Mouse (Mus musculus) brain, embryonic 18.5 days (tissue): ENCODE data around the gene Glrx5.

Source experiments
- DNase-seq: peaks from one replicate; pipeline ENCODE4 v3.0.0-alpha.2; 2012; ENCODE audit warnings: low read depth, low spot score

Glrx5 gene

GRCm38 (mm10) chr12:105068911-105069310, 36.4 kb downstream of the Glrx5 start:
- no peak for DNase-seq

- no peak for DNase-seq
Observed at GRCm38 (mm10) chr12:105073708-105074107, 41.2 kb downstream of the Glrx5 start.

DNA sequence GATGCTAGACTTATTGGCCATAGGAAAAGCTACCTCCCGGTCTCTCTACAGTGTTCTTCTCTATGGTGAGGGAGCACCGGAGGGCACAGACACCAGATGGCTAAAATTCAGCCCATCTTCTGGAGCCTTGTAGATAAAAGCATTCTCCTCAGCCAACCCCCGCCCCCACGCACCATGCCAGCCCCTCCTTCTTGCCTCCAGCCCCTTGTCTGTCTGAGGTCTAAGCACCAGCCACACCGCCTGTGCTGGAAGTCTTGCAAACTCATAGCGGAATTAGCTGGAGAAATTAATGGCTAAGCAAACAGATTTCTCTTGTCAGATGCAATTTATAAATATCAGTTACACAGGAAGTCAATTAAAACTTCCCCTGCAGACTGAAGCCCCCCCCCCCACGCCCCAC, 43.0 kb downstream of the Glrx5 start:
- DNase-seq: no peak

DNA sequence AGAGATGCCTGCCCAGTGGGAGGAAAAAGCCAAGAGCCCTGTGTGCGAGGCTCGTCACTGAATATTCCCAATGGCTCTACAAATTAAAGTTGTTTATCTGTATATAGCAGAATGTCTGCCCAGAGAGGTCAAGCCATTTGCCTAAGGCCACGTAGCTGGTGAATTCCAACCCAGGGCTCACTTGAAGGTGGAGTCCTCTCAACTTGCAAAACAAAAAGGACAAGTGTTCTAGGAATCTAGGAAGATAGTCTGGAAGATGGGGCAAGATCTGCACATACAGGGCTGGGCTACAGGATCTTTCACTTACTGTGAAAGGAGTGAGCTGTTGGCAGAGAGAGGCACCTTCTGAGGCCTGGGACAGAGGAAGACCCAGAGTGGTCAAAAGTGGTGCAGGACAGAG, 44.0 kb downstream of the Glrx5 start:
- no peak for DNase-seq

DNA sequence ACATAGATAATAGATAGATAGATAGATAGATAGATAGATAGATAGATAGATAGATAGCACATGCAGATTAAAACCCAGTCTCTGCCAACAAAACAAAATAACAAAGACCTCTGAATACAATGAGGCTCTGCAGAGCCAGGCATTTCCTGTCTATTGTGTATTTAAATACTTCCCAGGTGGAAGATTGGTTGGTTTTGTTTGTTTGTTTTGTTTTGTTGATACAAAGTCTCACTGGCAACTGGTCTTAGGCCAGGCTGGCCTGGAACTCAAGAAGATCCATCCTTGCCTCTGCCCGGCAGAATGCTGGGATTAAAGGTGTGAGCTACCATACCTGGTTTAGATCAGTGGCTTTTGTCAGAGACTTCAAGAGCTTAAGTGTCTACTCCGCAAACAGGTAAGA, 44.7 kb downstream of the Glrx5 start:
- DNase-seq: no peak

DNA sequence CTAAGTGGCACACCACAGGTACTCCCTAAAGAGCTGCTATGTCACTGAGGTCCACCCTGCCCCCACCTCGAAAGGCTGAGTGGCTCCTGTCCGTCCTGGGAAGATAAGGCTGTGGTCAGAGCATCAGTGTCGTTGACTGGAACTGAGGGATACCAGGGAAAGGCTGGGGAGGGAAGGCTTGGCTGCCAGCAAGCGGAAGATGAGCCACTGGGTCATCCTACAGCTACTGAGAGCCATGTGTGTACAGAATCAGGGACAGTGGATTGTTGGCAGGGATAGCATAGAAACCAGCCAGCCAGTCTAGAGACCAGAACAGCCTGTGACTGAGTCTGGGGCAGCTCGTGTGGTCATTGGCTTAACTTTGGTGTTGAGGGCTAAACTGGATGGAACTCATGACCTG, 51.7 kb downstream of the Glrx5 start:
- no peak for DNase-seq

GRCm38 (mm10) chr12:105084816-105085215, 52.3 kb downstream of the Glrx5 start:
- DNase-seq: no peak

DNA sequence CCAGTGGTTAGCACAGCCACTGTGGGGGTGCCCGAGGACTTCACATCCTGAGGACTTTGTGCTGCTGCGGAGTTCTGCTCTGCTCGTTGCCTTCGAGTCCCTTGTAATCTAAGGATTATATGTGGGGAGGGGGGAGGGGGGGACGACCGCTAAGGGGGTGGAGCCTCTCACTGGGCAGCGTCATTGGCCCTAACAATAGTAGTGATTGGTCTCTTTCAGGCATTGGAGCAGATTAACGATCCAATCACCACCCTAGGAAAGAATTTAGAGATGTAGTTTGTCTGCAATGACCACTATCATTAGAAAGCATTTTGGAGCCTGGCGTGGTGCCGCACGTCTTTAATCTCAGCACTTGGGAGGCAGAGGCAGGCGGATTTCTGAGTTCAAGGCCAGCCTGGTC, 52.8 kb downstream of the Glrx5 start:
- no peak for DNase-seq

- no peak for DNase-seq
Observed at GRCm38 (mm10) chr12:105086781-105087180, 54.3 kb downstream of the Glrx5 start.

- no peak for DNase-seq
Observed at GRCm38 (mm10) chr12:105087353-105087752, 54.9 kb downstream of the Glrx5 start.

DNA sequence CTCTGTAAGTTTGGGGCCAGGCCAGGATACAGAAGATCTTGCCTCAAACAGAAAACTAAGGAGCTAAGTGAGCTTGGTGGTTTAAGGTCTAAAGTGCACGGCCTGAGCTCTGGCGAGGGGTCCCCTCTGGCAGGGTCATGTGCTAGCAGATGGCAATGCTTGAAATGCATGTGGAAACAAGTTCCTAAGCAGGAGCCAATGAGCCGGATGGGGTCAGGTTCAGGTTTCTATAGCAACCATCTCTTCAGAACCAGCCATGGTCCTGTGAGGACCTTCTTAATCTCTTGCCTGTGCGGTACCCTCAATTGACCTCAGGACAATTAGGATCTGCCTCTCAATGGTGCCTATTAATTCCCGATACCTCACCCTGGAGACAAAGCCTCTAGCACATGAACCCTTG, 56.7 kb downstream of the Glrx5 start:
- DNase-seq: no peak

DNA sequence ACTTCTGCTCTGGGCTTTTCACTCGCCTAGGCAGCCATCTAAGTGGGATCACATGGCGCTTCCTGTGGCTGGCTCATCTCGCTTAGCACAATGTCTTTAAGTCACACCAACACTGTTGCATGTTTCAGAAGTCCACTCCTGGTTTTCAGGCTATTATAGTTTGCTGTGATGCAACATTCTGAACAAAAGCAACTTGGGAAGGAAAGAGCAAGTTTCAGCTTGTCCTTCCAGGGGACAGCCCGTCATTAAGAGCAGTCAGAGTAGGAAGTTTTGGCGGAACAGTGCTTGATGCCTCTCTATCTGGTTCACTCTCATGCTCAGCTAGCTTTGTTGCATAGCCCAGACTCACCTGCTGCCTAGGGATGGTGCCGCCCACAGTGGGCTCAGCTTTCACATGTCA, 59.1 kb downstream of the Glrx5 start:
- no peak for DNase-seq
